Mouse (Mus musculus) stomach, embryonic 14.5 days (tissue): ENCODE data around the gene Gnb1l. TPM values are rescaled to one million over a fixed set of nuclear protein-coding genes. Genes with fewer than 3 reads are reported as not detected.

Experiments used
- ATAC-seq: fragments of 200-750 bp; cut with Nextera tagmentation; 2 replicates; pipeline ENCODE4 v1.8.0; 2017; ENCODE audit warnings: low read depth, moderate TSS enrichment; ENCODE audit not compliant: insufficient number of reproducible peaks, insufficient read depth, low FRiP score
- H3K27ac ChIP-seq: fragments of 300-500 bp; sonication (generic); 2 replicates; pipeline ENCODE4 v1.5.1; 2014; ENCODE audit warnings: mild to moderate bottlenecking, low read length, moderate library complexity, mixed read lengths
- H3K27me3 ChIP-seq: fragments of 300-500 bp; sonication (generic); 2 replicates; pipeline ENCODE4 v1.6.1; 2014; ENCODE audit warnings: low read length, control low read depth, mixed read lengths; ENCODE audit not compliant: control insufficient read depth, insufficient read depth
- H3K36me3 ChIP-seq: fragments of 300-500 bp; sonication (generic); 2 replicates; pipeline ENCODE4 v1.6.1; 2014; ENCODE audit warnings: mild to moderate bottlenecking, control low read depth, low read length, moderate library complexity, mixed read lengths; ENCODE audit not compliant: control insufficient read depth, insufficient read depth
- H3K4me1 ChIP-seq: fragments of 300-500 bp; sonication (generic); 2 replicates; pipeline ENCODE4 v1.6.1; 2014; ENCODE audit warnings: low read length, control low read depth, mixed read lengths; ENCODE audit not compliant: control insufficient read depth, insufficient read depth
- H3K4me2 ChIP-seq: fragments of 300-500 bp; sonication (generic); replicated peaks from 2 replicates; pipeline ENCODE4 v1.6.1; 2014; ENCODE audit warnings: low read depth, low read length, control low read depth
- H3K4me3 ChIP-seq: fragments of 300-500 bp; sonication (generic); 2 replicates; pipeline ENCODE4 v1.5.1; 2014; ENCODE audit warnings: low read depth, low read length, control low read depth
- H3K9ac ChIP-seq: fragments of 300-500 bp; sonication (generic); replicated peaks from 2 replicates; pipeline ENCODE4 v1.6.1; 2014; ENCODE audit warnings: low read depth, mild to moderate bottlenecking, control low read depth, low read length, moderate library complexity, mixed read lengths
- H3K9me3 ChIP-seq: fragments of 300-500 bp; sonication (generic); 2 replicates; pipeline ENCODE4 v1.6.1; 2016; ENCODE audit warnings: low read depth, low read length, control low read depth; ENCODE audit not compliant: control insufficient read depth
- WGBS: fragments of 180-500 bp; shearing (Covaris S2); extraction: QIAGEN DNeasy Blood & Tissue Kit; methylation state at CpG from one replicate; pipeline ENCODE4 v1.1.7; 2014; 5-methylcytosine and 5-hydroxymethylcytosine counted together
- polyA plus RNA-seq: library from polyadenylated mRNA; unstranded; fragments of >200 nt; fragmentation: Nextera tagmentation; extraction: Ambion mirVana; gene quantifications from 2 replicates; pipeline ENCODE4 v1.2.1, GENCODE M21; 2014

Gene Gnb1l
- polyA plus RNA-seq, 1 experiment from 2014 or later: 15.5 TPM

- peaks cover 16% of the 10 kb centered on the region; the same call in 1 of the 2 replicates for H3K4me1 ChIP-seq
- peaks cover 71% of the 10 kb centered on the region for H3K27me3 ChIP-seq
- H3K4me2 ChIP-seq: no peak overlapping the region
- WGBS: 33% methylated on average over 10 of the region's 10 CpGs
- no peaks in the 10 kb centered on the region for H3K36me3 ChIP-seq
- H3K4me3 ChIP-seq: no peak overlapping the region
- H3K9ac ChIP-seq: no peak overlapping the region
- no peak for ATAC-seq
- no peaks in the 10 kb centered on the region for H3K9me3 ChIP-seq
- H3K27ac ChIP-seq: no peak overlapping the region
Observed at GRCm38 (mm10) chr16:18583169-18583568, 84.7 kb downstream of the Gnb1l start.

GRCm38 (mm10) chr16:18583673-18584357, 85.3 kb downstream of the Gnb1l start:
- Histone ChIP-seq H3K9ac (no peak overlapping the region), H3K27me3 (peaks cover 77% of the 10 kb centered on the region), H3K9me3 (no peaks in the 10 kb centered on the region), H3K27ac (no peak overlapping the region), H3K4me3 (no peak overlapping the region), H3K4me1 (peaks cover 16% of the 10 kb centered on the region; the same call in 1 of the 2 replicates), H3K36me3 (no peaks in the 10 kb centered on the region), H3K4me2 (no peak overlapping the region)
- no peak for ATAC-seq
- WGBS: 42% methylated on average over 10 of the region's 10 CpGs

- Histone ChIP-seq H3K9ac (no peak overlapping the region), H3K4me2 (peak overlapping the region; percentile 71; the same call in 1 of the 2 replicates), H3K36me3 (no peaks in the 10 kb centered on the region), H3K4me3 (no peak overlapping the region), H3K27me3 (peaks cover 84% of the 10 kb centered on the region), H3K4me1 (peaks cover 16% of the 10 kb centered on the region; the same call in 1 of the 2 replicates), H3K9me3 (no peaks in the 10 kb centered on the region), H3K27ac (no peak overlapping the region)
- 56% methylated on average over 10 of the region's 10 CpGs for WGBS
- ATAC-seq: no peak
Observed at GRCm38 (mm10) chr16:18584901-18585510, 86.5 kb downstream of the Gnb1l start.

GRCm38 (mm10) chr16:18585676-18586075, 87.2 kb downstream of the Gnb1l start:
- no peaks in the 10 kb centered on the region for H3K36me3 ChIP-seq
- no peaks in the 10 kb centered on the region for H3K9me3 ChIP-seq
- peak overlapping the region; percentile 71; the same call in 1 of the 2 replicates for H3K4me2 ChIP-seq
- no peak for ATAC-seq
- 31% methylated on average over 10 of the region's 10 CpGs for WGBS
- peaks cover 16% of the 10 kb centered on the region; the same call in 1 of the 2 replicates for H3K4me1 ChIP-seq
- peak overlapping the region; percentile 24; the same call in 1 of the 2 replicates for H3K4me3 ChIP-seq
- H3K27ac ChIP-seq: no peak overlapping the region
- peaks cover 84% of the 10 kb centered on the region for H3K27me3 ChIP-seq
- no peak overlapping the region for H3K9ac ChIP-seq

GRCm38 (mm10) chr16:18586076-18586905, 87.8 kb downstream of the Gnb1l start:
- H3K4me3 ChIP-seq: peak overlapping the region; percentile 24
- 4% methylated on average over 73 of the region's 83 CpGs for WGBS
- peaks cover 22% of the 10 kb centered on the region; the same call in 1 of the 2 replicates for H3K4me1 ChIP-seq
- peaks cover 84% of the 10 kb centered on the region for H3K27me3 ChIP-seq
- no peak for ATAC-seq
- peak overlapping the region; percentile 71 for H3K4me2 ChIP-seq
- H3K9me3 ChIP-seq: no peaks in the 10 kb centered on the region
- H3K27ac ChIP-seq: no peak overlapping the region
- H3K36me3 ChIP-seq: no peaks in the 10 kb centered on the region
- peak overlapping the region; percentile 26; the same call in 1 of the 2 replicates for H3K9ac ChIP-seq

- Histone ChIP-seq H3K27ac (no peak overlapping the region), H3K36me3 (no peaks in the 10 kb centered on the region), H3K9me3 (no peaks in the 10 kb centered on the region), H3K9ac (peak overlapping the region; percentile 26; the same call in 1 of the 2 replicates), H3K4me2 (peak overlapping the region; percentile 71), H3K4me3 (peak overlapping the region; percentile 24), H3K4me1 (peaks cover 23% of the 10 kb centered on the region; the same call in 1 of the 2 replicates), H3K27me3 (peaks cover 81% of the 10 kb centered on the region)
- ATAC-seq: no peak
- 2% methylated on average over 35 of the region's 62 CpGs for WGBS
Observed at GRCm38 (mm10) chr16:18586906-18587546, 88.5 kb downstream of the Gnb1l start.

- Histone ChIP-seq H3K9ac (no peak overlapping the region), H3K9me3 (no peaks in the 10 kb centered on the region), H3K27ac (no peak overlapping the region), H3K36me3 (no peaks in the 10 kb centered on the region), H3K4me1 (peaks cover 17% of the 10 kb centered on the region; the same call in 1 of the 2 replicates), H3K27me3 (peaks cover 71% of the 10 kb centered on the region), H3K4me2 (peak overlapping the region; percentile 24), H3K4me3 (peak overlapping the region; percentile 24; the same call in 1 of the 2 replicates)
- WGBS: 2% methylated on average over 57 of the region's 57 CpGs
- ATAC-seq: no peak; the same call in 1 of the 2 replicates
Observed at GRCm38 (mm10) chr16:18587847-18588737, 89.6 kb downstream of the Gnb1l start.
